Mouse (Mus musculus): ENCODE data around the gene Pemt.

GRCm38 (mm10) chr11:60094909-60095810 is 48.9 kb upstream of the Pemt start:
- TF ChIP-seq CTCF (IDR thresholded peaks at IDR 0.05; ENCODE audit: low read depth) (no peak), EP300 (optimal IDR thresholded peaks at IDR 0.05) (no peak)
